Mouse (Mus musculus): ENCODE measurements around the gene Jam3.
"Not testable (repeated sequence)": the region's sequence is repeated elsewhere in the genome, so short reads cannot be mapped to it uniquely, and the experiment has no call there.

The Jam3 gene

DNA sequence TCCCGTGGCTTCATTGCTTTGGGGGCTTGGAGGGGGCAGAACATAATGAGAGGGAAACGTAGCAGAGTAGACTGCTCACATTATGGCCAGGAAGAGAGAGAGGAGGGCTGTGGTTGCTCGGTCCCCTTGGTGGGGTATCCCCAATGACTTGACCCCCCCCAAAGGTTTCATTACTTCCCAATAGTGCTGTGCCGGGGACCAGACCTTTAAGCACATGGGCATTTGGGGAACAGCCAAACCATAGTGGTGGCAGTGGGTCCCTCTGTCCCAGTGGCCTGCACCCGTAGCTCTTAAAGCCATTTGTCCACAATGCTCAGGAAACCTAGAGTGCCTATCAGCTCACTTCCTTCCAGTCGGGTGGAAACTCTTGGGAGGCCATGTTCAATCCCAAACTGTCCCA is 17.6 kb upstream of the Jam3 start:
- in situ Hi-C loops (cut with MboI, MseI): loop anchor here (5.0 kb wide), 1 partner anchor 46 kb away; no protein-coding TSS in a partner anchor

DNA sequence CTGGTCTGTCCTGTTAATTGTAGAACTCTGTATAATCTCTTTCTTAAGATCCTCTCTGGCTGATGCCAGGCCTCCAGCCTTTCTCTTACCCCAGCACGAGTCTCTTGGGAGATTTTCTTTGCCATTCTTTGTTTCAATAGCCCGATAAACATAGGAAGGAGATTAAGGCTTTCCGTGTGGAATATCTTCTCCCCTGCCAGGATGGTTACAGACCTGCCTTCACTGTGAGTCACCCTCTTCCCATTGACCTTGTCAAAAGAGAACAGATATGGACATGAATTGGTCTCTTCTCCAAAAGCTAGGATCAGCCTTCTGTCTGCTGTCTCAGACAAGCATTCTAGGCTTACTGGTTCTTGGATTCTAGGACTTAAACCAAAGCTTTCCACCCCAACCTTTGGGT is 15.5 kb upstream of the Jam3 start:
- in situ Hi-C loops (cut with MboI, MseI): loop anchor here (5.0 kb wide), 1 partner anchor 43 kb away; no protein-coding TSS in a partner anchor

DNA sequence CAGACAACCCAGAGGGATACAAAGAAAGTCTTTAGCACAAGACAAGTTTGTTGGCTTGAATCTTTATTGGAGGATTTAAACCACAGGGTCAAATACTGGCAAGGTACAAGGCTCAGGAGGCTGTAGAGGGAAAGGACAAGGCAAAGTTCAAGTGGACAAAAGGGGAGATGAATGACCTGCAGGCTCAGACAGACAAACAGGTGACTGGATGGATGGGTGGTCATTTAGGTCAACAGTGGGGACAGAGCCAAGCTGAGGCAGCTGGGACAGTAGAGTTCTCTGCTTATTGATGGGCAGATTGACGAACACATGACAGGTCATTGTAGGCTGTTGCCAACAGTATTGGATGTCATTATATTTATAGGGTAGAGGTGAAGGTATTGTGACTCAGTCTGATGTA is 11.8 kb upstream of the Jam3 start:
- in situ Hi-C loops (cut with MboI, MseI): no loop called here

DNA sequence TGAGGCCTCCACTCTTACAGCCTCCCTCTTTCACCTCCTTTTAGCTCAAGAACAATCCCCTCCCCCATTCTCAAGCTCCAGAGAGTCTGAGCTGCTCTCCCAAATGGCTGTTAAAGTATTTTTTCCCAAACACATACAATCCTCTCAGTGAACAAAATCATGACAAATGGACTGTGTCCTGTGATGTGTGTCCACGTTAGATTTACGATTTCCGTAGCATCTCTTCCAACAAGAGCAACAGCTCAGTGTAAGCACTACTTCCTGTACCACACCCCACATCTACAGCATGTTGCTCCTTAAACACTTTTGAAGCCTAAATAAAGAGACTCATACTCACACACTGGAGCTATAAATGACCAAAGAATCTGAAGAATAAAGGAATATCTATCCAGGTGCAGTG is 10.4 kb upstream of the Jam3 start:
- in situ Hi-C loops (cut with MboI, MseI): no loop called here

DNA sequence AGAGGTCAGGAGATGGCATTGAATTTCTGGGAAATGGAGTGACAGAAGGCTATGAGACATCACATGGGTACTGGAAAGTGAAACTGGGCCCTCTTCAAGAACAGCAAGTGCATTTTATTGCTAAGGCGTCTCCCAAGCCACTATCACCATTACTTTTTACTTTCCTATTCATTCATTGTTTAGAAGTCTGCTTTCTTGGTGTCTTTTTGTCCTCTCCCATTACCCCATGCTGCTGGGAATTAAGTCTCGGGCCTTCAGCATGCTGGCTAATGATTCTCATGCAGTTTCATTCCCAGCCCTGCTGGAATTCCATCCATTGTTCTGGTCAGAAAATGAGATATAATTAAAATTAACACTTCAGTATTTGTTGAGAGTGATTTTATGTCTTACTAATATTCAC is 9.7 kb upstream of the Jam3 start:
- in situ Hi-C loops (cut with MboI, MseI): no loop called here

DNA sequence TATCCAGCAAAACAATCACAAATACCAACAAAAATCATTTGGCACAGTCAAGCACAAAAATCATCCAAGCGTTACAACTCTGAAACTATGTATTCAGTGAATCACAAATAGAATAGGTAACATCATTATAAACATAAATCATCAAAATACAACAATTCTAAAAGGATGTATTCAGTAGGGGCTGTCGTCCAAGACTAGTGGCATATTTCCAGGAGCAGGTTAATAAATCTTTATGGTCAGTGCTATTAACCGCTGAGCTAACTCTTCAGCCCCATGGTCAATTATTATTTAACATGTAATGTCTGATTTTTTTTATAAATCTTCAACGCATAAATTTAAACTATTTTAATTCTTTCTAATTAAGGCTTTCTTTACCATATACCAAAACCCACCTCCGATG is 8.4 kb upstream of the Jam3 start:
- in situ Hi-C loops (cut with MboI, MseI): not testable (repeated sequence)

DNA sequence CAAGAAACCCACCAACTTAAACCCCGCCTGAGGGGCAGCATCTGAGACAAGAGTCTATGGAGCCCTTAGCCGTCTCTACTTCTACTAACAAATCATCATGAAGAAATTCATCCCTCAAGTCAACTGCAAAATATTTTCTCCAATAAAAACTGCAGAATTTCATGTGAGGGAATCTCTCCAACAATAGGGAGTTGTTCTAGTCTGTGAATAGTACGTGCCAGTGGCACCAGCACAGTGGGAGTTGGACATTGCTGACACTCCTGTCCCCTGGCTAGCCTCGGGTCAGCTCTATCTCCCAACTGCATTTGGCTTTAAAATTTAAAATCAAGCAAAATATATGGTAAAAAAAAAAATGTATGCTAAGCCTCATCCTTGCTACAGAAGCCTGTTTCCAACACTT is 1.4 kb downstream of the Jam3 start:
- in situ Hi-C loops (cut with MboI, MseI): no loop called here

DNA sequence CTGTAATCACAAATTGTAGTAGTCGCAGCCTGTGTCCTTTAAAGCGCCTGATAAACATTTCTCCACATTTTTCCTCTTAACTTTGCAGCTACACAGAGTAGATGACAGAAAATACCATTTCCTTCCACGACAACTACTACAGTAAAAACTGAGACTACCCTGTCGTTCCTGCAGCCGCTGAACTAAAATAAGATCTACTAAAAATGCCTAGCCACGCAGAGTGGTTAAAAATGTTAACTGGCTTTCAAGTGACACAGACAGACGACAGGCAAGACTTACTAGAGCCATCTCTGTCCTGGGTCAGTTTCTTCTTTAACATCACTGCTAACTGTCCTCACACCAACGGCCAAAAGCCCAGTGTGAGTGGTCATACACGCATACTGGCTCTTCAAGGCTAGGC is 5.4 kb downstream of the Jam3 start:
- in situ Hi-C loops (cut with MboI, MseI): no loop called here

DNA sequence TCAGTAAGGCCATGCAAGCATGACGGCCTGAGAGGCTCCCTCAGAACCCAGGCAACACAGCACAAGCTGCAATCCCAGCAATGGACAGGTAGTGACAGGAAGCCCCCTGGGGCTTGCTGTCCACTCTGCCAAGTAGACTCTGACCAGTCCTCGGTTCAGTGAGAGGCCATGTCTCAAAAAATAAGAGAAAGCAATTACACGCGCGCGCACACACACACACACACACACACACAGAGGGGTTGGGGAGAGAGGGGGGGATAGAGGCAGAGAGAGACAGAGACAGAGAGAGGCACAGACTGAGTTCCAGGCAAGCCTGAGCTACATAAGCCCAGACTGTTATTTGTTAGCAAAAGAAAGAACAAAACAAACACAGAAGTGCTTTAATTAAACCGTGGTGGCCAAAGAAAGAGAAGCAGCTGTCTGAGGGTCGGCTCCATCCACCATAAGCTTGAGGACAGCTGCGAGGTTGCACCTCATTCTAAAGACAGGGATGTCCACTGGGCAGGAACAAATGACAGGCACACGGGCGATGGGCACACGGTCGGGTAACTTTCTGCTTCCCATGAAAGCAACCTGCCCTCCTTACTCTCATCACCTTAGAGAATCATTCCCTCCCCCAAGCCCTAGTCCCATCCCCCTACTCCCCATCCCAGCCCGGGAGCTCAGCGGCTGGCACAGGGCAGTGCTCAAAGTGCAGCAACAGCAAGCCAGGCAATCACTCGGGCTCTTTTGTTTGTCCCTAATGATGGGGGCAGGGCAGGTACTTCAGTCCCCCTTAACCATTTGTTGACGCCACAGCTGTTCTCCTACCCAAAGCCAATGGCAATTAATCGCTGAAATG is 6.4 kb downstream of the Jam3 start:
- in situ Hi-C loops (cut with MboI, MseI): no loop called here

DNA sequence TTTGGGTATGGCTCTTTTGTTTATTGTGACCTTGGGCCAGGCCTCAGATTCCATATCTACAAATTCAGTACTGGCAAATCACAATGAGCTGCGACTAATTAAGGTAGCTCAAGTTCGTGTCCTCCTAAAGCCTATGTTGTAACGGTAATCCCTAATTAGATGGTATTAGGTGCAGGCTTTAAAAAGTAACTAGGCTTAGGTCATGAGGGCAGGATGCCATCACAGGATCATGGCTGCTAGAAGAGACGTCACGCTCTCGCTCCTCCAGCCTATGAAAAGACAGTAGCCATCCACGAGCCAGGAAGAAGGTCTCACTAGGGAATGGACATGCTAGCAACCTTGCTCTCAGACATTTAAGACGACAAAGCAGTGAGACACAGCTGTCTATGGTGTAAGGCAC is 7.3 kb downstream of the Jam3 start:
- in situ Hi-C loops (cut with MboI, MseI): no loop called here

DNA sequence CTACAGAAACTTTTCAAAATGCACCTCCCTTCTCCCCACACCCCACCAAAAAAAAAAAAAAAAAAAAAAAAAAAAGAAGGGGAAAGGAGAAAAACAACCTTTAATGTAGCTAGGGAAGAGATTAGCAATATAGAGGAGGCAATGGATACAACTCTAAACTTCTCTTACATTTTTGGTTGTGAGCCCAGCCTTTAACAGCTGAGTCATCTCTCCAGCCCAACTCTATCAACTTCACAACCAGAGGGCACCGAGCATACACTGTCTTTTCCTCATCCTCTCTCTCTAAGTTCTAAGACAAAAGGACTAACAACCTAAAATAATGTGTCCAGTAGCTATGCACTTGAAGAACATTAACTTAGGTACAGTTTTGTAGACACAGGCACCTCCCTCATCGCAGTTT is 8.4 kb downstream of the Jam3 start:
- in situ Hi-C loops (cut with MboI, MseI): no loop called here

DNA sequence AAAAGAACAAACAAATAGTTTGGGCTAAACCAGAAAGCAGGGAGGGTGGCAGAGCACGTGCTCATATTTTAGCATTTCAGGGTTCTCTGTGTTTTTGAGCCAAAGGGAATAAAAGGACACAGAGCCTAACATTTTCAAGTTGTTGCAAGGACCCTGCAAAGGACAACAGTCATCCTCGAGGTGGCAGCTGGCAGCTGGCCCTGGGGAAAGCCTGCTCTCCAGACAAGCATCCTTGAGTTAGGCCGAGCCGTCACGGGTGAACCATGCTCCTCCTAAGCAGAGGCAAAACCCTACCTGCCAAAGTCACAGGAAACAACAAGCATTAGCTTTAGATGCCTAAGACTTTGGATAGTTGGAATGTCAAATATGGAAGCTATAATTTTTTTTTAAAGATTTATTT is 10.2 kb downstream of the Jam3 start:
- in situ Hi-C loops (cut with MboI, MseI): no loop called here

DNA sequence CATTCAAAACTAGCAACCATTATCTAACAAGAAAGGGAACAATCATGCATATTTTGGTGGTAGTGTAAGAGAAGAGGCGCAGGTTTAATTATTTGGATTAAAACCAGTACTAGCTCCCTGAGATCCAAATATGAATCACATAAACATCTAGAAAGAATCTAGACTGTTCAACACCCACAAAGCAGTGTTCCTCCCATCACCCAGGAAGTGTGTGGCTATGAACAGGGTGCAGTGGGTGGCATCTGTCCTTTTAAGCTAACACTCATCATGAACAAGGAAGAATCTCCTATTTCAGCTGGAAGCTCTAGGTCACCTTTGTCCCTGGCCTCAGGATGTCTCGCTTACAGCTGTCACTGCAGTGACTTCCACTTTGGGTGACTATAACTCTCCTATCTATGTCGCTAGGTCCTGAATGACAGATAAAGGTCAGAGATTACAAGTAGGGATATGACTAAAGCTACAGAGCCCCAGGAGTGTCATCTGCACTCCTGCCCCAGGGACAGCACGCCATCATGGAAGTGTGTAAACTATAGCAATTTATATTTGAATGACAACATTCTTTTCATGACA is 10.9 kb downstream of the Jam3 start:
- in situ Hi-C loops (cut with MboI, MseI): no loop called here

DNA sequence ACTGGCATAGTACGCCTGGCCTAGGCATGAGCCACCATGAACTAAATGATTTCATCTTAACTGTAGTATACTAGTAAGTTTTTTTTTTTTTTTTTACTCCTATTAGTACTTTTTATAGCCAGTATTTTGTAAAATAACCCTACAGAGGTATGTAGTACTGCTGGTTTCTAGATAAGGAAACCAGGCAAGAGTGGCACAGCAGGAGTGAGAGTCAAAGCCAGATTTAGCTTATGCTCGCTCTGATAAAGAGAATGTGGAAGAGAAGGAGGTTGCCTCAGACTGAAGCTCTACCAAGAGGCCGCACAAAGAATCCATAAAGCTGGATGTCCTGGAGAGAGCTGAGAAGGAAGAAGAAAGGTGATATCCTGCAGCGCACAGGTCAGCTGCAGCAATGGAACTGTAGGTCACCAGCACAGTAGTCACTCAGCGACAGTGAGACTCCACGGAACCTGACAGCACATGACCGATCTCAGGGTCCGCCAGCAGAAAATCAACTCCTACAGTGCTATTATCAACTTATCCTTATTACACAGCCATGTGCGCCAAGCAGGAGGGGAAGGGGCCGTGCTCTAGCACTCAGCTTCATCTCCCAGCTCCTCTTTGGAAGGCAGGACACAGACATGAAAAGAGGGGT is 14.7 kb downstream of the Jam3 start:
- in situ Hi-C loops (cut with MboI, MseI): no loop called here

DNA sequence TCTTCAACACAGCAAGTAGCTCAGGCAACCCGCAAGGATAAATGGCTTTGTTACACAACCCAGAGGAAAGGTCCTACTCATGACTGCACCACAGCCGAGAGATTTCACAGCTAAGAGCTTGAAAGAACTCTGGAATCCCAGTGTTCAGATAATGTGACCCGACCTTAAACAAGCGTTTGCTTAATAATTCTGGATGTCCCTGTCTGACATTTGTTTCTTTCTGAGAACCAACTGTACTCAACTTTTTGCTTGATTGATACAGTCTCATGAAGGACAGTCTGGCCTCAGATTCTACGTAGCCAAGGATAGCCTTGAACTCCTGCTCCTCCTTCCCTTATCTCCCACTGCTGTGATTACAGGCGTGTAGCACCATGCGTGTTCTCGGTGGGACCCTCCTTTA is 18.6 kb downstream of the Jam3 start:
- in situ Hi-C loops (cut with MboI, MseI): no loop called here

DNA sequence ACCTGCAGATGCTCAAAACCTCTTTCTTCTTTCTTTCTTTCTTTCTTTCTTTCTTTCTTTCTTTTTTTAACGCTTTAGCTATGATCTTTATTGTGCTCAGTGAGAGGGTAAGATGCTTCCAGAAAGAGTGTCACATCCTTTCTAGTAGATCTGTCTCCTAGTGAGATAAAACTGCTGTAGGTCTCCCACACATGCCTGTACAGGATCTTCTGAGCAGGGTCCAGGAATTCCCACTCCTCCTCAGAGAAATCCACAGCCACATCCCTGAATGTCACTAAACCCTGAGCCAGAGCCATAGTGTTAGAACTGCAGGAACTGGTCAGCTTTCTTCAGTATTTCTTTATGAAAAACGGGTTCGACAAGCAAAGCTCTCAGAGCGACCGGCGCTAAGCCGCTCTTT is 19.8 kb downstream of the Jam3 start:
- in situ Hi-C loops (cut with MboI, MseI): no loop called here

DNA sequence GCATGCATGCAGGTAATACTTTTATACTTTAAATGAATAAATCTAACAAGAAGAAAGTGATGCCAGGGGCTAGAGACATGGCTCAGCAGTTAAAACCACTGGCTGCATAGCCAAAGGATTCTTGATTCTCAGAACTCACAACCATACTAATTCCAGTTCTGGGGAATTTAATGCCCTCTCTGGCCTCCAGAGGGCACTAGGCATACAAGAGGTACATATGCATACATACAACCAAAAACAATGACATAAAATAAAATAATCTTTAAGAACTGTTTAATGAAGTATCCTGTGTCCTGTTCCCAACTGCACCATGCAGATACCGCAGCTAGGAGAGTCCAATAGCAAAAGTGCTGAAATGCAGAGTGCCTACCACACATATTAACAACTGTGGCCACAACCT is 20.8 kb downstream of the Jam3 start:
- in situ Hi-C loops (cut with MboI, MseI): no loop called here

DNA sequence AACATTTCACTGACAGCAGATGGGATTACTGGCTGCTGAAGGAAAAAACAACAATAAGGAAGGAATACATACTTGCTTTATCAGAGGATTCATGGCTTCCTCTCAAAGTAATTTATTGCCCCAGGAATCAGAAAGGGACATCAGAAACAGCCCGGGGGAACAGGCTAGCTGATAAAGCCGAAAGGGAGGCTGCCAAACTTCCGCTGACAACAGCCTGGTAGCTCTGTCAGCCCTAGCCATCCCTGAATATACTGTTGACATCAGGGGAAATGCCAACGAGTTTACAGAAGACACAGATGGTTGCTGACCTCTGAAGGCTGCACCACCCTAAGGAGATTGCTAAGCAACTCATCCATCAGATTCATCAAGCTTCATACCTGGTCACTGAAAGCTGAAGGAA is 26.6 kb downstream of the Jam3 start:
- in situ Hi-C loops (cut with MboI, MseI): loop anchor here (5.0 kb wide), 1 partner anchor 44 kb away; no protein-coding TSS in a partner anchor

DNA sequence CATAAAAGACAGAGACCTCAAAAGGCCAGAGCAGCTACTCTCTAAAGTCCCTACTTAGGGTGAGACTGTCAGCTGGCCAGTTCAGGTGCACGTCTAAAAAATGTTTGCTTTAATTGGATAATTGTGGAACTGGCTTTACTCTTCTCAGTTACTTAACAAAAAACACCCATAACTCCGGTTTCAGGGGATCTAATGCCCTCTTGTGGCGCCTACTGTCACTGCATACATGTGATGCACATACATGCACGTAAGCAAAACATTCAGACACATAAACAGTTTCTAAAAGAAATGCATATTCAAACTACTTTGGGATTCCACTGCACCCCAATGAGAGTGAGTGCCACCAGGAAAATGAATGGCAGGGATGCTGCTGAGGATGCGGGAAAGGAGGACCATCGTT is 28.7 kb downstream of the Jam3 start:
- in situ Hi-C loops (cut with MboI, MseI): loop anchor here (5.0 kb wide), 1 partner anchor 46 kb away; no protein-coding TSS in a partner anchor

DNA sequence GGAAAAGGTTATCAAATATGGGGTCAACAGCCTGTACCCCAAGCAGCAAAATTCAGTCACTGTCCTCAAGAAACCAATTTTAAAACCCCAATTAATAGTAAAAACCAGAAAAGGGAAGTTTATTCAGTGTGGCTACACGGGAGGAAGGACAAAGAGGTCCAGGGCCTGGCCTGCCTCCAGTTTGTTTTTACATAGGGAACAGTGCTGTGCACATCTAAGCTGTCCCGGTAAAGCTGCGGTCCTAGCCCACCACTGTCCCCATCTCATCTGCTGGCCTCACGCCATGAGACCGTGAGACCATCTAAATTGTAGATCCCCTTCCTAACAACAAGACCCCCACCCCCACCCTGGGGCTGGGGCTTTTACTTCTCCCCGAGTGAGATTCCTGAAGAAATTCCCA is 29.8 kb downstream of the Jam3 start:
- in situ Hi-C loops (cut with MboI, MseI): loop anchor here (5.0 kb wide), 1 partner anchor 47 kb away; no protein-coding TSS in a partner anchor

DNA sequence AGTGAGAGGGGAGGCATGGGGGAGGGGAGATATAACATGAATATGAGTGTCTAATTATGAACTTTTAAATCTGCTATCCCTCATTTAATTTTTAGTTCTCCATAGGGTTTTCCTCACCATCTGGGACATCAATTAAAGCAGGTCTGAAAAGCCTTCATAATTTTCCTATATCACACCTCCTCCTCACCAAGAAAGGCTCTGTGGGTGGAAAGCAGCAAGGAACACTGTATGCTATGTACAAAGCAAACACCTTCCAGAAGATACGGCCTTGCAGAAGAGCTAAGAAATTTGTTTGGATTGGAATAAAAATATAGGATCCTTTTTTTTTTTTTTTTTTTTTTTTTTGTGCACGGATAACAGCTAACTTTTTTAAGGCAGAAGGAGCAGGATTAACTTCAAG is 31.3 kb downstream of the Jam3 start:
- in situ Hi-C loops (cut with MboI, MseI): no loop called here

DNA sequence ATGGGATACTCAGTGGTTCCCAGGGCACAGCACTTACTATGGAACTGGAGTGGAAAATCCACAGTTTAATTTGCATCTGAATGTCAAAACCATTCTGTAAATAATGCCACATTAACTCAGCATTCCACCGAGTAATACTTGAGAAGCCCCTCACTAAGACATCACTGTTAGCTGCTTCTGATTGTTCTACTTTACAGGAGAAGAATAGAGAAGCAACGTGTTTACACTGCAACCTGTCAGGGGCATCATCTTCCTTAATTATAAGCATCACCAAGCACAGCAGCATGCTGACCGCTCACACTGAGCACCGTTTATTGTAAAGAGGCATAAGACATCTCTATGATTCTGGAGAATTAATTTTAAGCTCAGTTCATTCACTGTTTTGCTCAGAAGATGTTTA is 32.3 kb downstream of the Jam3 start:
- in situ Hi-C loops (cut with MboI, MseI): no loop called here

DNA sequence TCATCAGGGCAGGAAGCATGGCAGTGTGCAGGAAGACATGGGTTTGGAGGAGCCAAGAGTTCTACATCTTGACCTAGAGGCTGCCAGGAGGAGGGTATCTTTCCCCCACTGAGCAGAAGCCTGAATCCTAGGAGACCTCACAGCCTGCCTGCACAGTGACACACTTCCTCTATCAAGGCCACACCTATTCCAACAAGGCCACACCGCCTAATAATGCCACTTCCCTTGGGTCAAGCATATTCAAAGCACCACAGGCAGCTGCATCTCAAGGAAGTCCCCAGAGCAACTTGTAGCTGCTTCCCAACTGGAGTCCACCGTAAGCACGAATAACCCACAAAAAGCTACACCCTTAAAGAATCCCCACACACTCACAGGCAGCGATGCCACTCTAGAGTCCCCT is 33.1 kb downstream of the Jam3 start:
- in situ Hi-C loops (cut with MboI, MseI): no loop called here

Data from T-helper 1 cell (primary cell).